Mouse (Mus musculus) neural tube, embryonic 12.5 days (tissue): ENCODE measurements around the gene 1600015I10Rik. TPM values are rescaled to one million over a fixed set of nuclear protein-coding genes. Genes with fewer than 3 reads are reported as not detected.
"Not testable (repeated sequence)": the region's sequence is repeated elsewhere in the genome, so short reads cannot be mapped to it uniquely, and the experiment has no call there.

Experiments
- ATAC-seq: fragments of 200-750 bp; cut with Nextera tagmentation; 2 replicates; pipeline ENCODE4 v1.8.0; 2017; ENCODE audit warnings: low read depth, mild to moderate bottlenecking, moderate TSS enrichment, moderate library complexity; ENCODE audit not compliant: low FRiP score
- H3K27ac ChIP-seq: fragments of 300-500 bp; sonication (generic); 2 replicates; pipeline ENCODE4 v1.5.1; 2016
- H3K27me3 ChIP-seq: fragments of 300-500 bp; sonication (generic); replicated peaks from 2 replicates; pipeline ENCODE4 v1.6.1; 2016; ENCODE audit warnings: mild to moderate bottlenecking
- H3K36me3 ChIP-seq: fragments of 300-500 bp; sonication (generic); 2 replicates; pipeline ENCODE4 v1.6.1; 2016; ENCODE audit warnings: mild to moderate bottlenecking
- H3K4me1 ChIP-seq: fragments of 300-500 bp; sonication (generic); 2 replicates; pipeline ENCODE4 v1.6.1; 2016
- H3K4me2 ChIP-seq: fragments of 300-500 bp; sonication (generic); replicated peaks from 2 replicates; pipeline ENCODE4 v1.6.1; 2016; ENCODE audit warnings: mild to moderate bottlenecking
- H3K4me3 ChIP-seq: fragments of 300-500 bp; sonication (generic); 2 replicates; pipeline ENCODE4 v1.5.1; 2016
- H3K9ac ChIP-seq: fragments of 300-500 bp; sonication (generic); 2 replicates; pipeline ENCODE4 v1.6.1; 2016; ENCODE audit warnings: mild to moderate bottlenecking
- H3K9me3 ChIP-seq: fragments of 300-500 bp; sonication (generic); 2 replicates; pipeline ENCODE4 v1.6.1; 2016; ENCODE audit warnings: mild to moderate bottlenecking
- WGBS: fragments of 180-500 bp; shearing (Covaris S2); methylation state at CpG from one replicate; pipeline ENCODE4 v1.1.7; 2016; 5-methylcytosine and 5-hydroxymethylcytosine counted together
- polyA plus RNA-seq: library from polyadenylated mRNA; unstranded; fragments of >200 nt; fragmentation: Nextera tagmentation; extraction: Ambion mirVana; gene quantifications from 2 replicates; pipeline ENCODE4 v1.2.1, GENCODE M21; 2016

1600015I10Rik gene
- polyA plus RNA-seq, 1 experiment from 2014 or later, result not detected

DNA sequence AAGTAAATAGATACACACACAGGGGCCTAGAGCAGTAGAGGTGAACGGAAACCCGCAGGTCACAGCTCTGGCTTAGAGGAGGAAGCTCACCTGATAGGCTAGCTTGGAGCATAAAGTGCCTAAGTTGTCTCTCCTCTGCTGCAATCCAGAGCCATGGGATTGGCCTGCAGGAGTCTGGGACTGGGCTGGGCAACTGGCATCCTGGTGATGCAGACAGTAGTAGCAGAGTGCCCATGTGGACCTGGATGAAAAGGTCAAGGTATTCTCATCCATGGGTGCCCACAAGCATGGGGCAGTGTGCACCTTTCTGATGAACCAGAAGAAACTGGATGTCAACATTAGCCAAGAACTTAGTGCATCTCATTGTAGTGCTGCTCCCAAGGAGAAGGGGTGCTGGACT is 16.1 kb upstream of the 1600015I10Rik start:
- WGBS, result 97% methylated on average over 2 of the region's 2 CpGs
- no peak overlapping the region for H3K4me2 ChIP-seq

DNA sequence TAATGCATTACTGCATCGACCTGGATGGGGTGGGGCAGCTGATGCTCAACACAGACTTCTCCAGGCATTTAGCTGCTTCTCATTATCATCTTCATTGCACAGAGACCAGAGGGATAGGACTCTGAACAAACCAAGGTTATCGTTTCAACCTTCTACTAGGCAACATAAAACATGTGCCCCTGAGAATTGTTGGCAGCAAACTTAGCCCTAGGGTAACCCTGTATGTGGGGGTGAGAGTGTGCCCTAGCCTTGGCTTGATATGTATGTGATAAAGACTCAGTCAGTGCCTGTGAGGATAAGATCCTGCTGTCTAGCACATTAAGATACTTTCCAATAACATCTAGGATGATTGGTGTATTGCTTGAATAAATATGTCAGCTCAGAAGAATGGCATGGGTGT is 19.9 kb downstream of the 1600015I10Rik start:
- no peak overlapping the region for H3K27ac ChIP-seq
- no peaks in the 10 kb centered on the region for H3K36me3 ChIP-seq
- no peak overlapping the region for H3K9ac ChIP-seq
- H3K4me1 ChIP-seq, result no peaks in the 10 kb centered on the region
- 75% methylated on average over 2 of the region's 2 CpGs for WGBS
- H3K9me3 ChIP-seq, result peaks cover 4% of the 10 kb centered on the region
- H3K27me3 ChIP-seq, result no peaks in the 10 kb centered on the region
- H3K4me2 ChIP-seq, result no peak overlapping the region
- no peak for ATAC-seq
- no peak overlapping the region for H3K4me3 ChIP-seq

More for the DNA sequence above, 16.1 kb upstream of the 1600015I10Rik start:
- Histone ChIP-seq H3K27ac (no peak overlapping the region), H3K9ac (no peak overlapping the region), H3K4me3 (no peak overlapping the region), H3K27me3 (no peaks in the 10 kb centered on the region), H3K36me3 (no peaks in the 10 kb centered on the region), H3K9me3 (no peaks in the 10 kb centered on the region), H3K4me1 (no peaks in the 10 kb centered on the region)
- ATAC-seq, result no peak

DNA sequence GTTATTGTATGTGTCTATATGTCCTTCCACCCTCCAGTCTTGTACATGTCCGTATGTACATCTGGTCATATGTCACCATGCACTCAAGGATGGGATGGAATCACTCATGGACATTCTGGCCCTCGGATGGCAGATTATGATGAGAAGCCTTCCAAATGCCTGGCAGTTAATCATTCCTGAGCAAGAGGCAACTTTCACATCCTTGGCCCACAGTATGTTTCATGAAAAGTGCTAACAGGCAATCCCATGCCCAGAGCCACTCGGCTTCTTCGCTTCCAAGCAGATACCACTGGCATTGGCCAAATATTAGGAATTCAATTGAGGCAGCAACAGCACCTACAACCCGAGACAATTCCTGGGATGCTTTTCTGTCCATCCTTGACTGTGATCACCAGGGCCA is 21.0 kb downstream of the 1600015I10Rik start:
- H3K27me3 ChIP-seq, result no peaks in the 10 kb centered on the region
- 88% methylated on average over 5 of the region's 5 CpGs for WGBS

DNA sequence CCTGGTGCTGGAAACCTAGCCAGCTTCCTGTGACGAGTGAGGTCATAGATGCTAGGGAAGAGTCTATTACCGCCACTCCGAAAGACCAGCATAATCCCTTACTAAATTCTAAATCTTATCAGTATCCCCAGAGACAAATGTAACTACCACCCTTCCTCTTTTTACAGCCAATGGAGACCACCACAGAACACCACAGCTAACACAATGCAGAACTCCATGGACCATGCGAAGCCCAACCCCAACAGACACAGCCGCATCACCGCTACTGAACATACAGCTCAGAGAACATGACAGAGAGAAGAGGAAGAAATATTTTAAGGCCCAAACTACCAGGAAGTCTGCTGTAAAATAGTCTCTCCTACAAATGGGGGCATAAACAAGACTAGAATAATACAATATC is 21.9 kb downstream of the 1600015I10Rik start:
- no peaks in the 10 kb centered on the region for H3K36me3 ChIP-seq
- no peak overlapping the region for H3K4me2 ChIP-seq
- H3K27me3 ChIP-seq, result no peaks in the 10 kb centered on the region
- ATAC-seq, result no peak
- 90% methylated on average over 6 of the region's 6 CpGs for WGBS
- no peak overlapping the region for H3K27ac ChIP-seq
- no peaks in the 10 kb centered on the region for H3K9me3 ChIP-seq
- no peak overlapping the region for H3K4me3 ChIP-seq
- no peaks in the 10 kb centered on the region for H3K4me1 ChIP-seq
- no peak overlapping the region for H3K9ac ChIP-seq

More for the DNA sequence above, 21.0 kb downstream of the 1600015I10Rik start:
- H3K36me3 ChIP-seq, result no peaks in the 10 kb centered on the region
- no peak overlapping the region for H3K27ac ChIP-seq
- no peak overlapping the region for H3K4me2 ChIP-seq
- no peaks in the 10 kb centered on the region for H3K9me3 ChIP-seq
- no peak overlapping the region for H3K4me3 ChIP-seq
- no peaks in the 10 kb centered on the region for H3K4me1 ChIP-seq
- no peak for ATAC-seq
- H3K9ac ChIP-seq, result no peak overlapping the region

DNA sequence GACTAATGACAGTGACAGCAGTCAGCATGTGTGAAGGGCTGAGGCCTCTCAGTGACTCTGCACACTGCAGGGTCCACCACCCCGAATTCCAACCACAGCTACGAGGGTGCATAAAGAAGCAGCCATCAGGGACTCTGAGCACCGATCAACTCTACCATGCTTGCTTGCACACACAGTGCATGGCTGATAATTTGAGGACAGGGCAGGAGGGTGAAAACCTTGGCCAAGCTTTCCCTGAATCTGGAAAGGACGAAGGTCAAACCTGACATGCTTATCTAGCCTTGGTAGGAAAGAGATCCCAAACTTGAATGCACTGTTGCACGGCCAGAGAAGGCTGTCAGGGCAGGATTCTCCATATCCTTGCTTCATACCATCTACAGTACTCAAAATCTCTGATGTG is 23.5 kb downstream of the 1600015I10Rik start:
- H3K9me3 ChIP-seq, result no peaks in the 10 kb centered on the region
- H3K4me3 ChIP-seq, result no peak overlapping the region
- no peak overlapping the region for H3K27ac ChIP-seq
- no peaks in the 10 kb centered on the region for H3K36me3 ChIP-seq
- H3K4me1 ChIP-seq, result no peaks in the 10 kb centered on the region
- WGBS, result 81% methylated on average over 5 of the region's 5 CpGs
- no peak for ATAC-seq
- H3K9ac ChIP-seq, result no peak overlapping the region
- H3K4me2 ChIP-seq, result no peak overlapping the region
- H3K27me3 ChIP-seq, result no peaks in the 10 kb centered on the region

DNA sequence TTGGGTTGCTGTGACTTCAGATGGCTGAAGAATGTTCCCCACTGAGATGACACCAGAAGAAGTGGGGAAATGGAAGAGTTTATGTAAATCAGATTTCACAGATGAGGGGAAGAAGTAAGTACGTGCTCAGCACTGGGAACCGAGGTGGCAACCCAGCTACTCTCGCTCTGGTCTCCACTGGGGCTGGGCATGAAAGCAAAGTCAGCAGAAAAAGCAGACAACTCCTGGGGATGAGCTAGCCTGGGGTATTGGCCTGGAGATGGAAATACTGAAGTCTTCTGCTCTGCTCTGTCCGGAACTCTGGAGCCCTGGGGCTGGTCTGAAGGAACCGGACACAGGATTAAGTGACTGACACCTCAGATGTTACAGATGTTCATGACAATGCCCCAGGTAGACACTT is 24.5 kb downstream of the 1600015I10Rik start:
- Histone ChIP-seq H3K9me3 (no peaks in the 10 kb centered on the region), H3K27ac (no peak overlapping the region), H3K4me2 (no peak overlapping the region), H3K9ac (no peak overlapping the region), H3K4me1 (no peaks in the 10 kb centered on the region), H3K4me3 (no peak overlapping the region), H3K36me3 (no peaks in the 10 kb centered on the region), H3K27me3 (no peaks in the 10 kb centered on the region)
- ATAC-seq, result no peak
- 77% methylated on average over 5 of the region's 5 CpGs for WGBS

DNA sequence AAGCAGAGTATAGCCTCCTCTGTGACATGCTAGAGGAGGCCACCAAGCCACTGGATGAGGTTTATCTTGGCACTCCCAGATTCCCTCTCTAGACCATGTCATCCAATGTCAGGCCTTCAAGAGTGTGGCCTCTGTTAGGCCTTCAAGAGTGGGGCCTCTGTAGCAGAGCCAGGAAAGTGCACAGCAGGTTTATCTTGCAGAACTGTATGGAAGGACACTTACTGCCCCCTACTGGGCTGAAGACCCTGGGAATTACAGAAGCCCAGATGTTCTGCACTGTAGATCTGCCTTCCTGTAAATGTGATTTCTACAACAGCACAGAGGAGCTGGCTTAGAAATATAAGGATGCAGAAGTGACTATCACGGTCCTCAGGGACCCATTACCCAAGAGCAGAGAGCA is 25.3 kb downstream of the 1600015I10Rik start:
- H3K9ac ChIP-seq, result no peak overlapping the region
- ATAC-seq, result no peak
- no peak overlapping the region for H3K4me2 ChIP-seq
- H3K27ac ChIP-seq, result no peak overlapping the region
- no peaks in the 10 kb centered on the region for H3K36me3 ChIP-seq
- 42% methylated on average over 1 of the region's 1 CpGs for WGBS
- no peak overlapping the region for H3K4me3 ChIP-seq
- H3K4me1 ChIP-seq, result no peaks in the 10 kb centered on the region
- no peaks in the 10 kb centered on the region for H3K27me3 ChIP-seq
- no peaks in the 10 kb centered on the region for H3K9me3 ChIP-seq

DNA sequence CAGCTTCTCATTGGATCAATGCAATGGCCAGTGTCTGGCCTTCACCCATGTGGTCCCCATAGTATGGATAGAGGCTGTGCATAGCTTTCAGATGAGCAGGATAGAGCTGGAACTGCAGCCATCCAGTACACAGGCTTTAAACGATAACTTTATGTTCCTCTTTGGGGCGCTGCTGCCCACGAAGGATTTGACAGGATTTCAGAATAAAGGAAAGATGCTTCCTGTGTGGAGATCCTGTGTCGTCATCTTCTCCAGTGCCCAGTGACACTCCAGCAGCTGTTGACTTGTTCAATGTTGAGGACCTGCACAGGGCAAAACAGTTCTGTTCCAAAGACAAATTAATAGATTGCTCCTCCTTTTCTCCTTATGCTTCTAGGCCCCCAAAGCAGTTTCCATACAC is 27.1 kb downstream of the 1600015I10Rik start:
- ATAC-seq, result no peak
- no peak overlapping the region for H3K4me3 ChIP-seq
- H3K9me3 ChIP-seq, result no peaks in the 10 kb centered on the region
- no peak overlapping the region for H3K27ac ChIP-seq
- H3K4me2 ChIP-seq, result no peak overlapping the region
- no peaks in the 10 kb centered on the region for H3K4me1 ChIP-seq
- 94% methylated on average over 4 of the region's 4 CpGs for WGBS
- H3K27me3 ChIP-seq, result no peaks in the 10 kb centered on the region
- no peak overlapping the region for H3K9ac ChIP-seq
- H3K36me3 ChIP-seq, result no peaks in the 10 kb centered on the region

DNA sequence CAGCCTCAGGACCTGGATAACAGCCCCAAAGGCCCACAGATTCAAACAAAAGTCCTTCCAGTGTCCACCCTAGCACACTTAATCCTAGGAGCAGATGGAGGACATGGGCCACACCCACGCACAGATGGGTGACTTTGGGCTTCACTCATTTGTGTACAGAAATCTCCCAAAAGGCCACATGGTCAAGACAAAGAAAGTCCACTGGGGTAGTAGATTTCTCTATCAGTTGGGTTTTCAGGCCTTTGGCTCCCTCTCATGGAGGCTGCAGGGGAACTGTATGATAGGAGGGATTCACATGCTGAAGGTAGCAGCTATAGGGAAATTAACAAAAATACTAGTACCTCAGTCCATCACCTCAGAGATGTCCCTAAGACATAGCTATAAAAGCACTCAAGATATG is 28.4 kb downstream of the 1600015I10Rik start:
- H3K9ac ChIP-seq, result no peak overlapping the region
- no peak overlapping the region for H3K4me3 ChIP-seq
- no peak overlapping the region for H3K4me2 ChIP-seq
- no peaks in the 10 kb centered on the region for H3K4me1 ChIP-seq
- no peak for ATAC-seq
- H3K27me3 ChIP-seq, result no peaks in the 10 kb centered on the region
- no peaks in the 10 kb centered on the region for H3K36me3 ChIP-seq
- H3K27ac ChIP-seq, result no peak overlapping the region
- H3K9me3 ChIP-seq, result no peaks in the 10 kb centered on the region
- WGBS, result 83% methylated on average over 1 of the region's 1 CpGs

DNA sequence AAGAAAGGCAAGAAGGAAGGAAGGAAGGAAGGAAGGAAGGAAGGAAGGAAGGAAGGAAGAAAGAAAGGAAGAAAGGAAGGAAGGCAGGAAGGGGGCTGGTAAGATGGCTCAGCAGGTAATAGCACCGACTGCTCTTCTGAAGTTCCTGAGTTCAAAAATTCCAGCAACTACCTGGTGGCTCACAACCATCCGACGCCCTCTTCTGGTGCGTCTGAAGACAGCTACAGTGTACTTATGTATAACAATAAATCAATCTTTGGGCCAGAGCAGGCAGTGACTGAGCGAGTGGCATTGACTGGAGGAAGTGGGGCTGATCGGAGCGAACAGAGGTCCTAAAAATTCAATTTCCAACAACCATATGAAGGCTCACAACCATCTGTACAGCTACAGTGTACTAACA is 29.5 kb downstream of the 1600015I10Rik start:
- H3K9me3 ChIP-seq, H3K4me3 ChIP-seq, H3K36me3 ChIP-seq, H3K9ac ChIP-seq, ATAC-seq, H3K27ac ChIP-seq, H3K27me3 ChIP-seq, H3K4me2 ChIP-seq, H3K4me1 ChIP-seq: not testable (repeated sequence)
- WGBS, result 28% methylated on average over 7 of the region's 7 CpGs

DNA sequence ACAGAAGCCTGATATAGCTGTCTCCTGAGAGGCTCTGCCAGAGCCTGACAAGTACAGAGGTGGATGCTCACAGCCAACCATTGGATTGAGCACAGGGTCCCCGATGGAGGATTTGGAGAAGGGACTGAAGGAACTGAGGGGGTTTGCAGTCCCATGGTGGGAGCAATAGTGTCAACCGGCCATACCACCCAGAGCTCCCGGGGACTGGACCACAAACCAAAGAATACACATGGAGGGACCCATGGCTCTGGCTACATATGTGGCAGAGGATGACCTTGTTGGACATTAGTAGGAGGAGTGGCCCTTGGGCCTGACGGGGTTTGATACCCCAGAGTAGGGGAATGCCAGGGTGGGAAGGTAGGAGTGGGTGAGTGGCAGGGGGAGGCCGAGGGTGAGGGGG is 37.0 kb downstream of the 1600015I10Rik start:
- H3K4me3 ChIP-seq, ATAC-seq, H3K27ac ChIP-seq, H3K4me2 ChIP-seq, H3K9ac ChIP-seq, H3K9me3 ChIP-seq, H3K27me3 ChIP-seq, H3K4me1 ChIP-seq, H3K36me3 ChIP-seq: not testable (repeated sequence)
- WGBS, result 92% methylated on average over 5 of the region's 5 CpGs

DNA sequence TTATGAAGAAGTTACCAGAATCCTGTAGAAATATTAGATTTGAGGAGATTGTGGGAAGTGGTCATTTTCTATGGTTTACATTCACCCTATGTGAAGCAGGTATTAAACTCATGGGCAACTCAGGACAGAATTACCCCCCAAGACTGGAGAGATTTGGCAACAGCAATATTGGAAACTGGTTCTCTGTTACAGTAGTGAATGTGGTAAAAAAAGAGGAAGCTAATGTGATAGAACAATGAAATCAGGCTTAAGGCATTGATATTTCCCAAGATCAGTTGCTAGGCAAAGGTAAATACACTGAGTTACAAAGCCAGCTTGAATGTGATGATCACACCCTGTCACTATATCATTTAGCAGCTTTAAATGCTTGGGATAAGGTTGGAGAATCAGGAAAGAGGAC is 38.2 kb downstream of the 1600015I10Rik start:
- Histone ChIP-seq H3K9me3 (no peaks in the 10 kb centered on the region), H3K4me1 (no peaks in the 10 kb centered on the region), H3K9ac (no peak overlapping the region), H3K27ac (no peak overlapping the region), H3K4me3 (no peak overlapping the region), H3K4me2 (no peak overlapping the region), H3K27me3 (no peaks in the 10 kb centered on the region), H3K36me3 (no peaks in the 10 kb centered on the region)
- no peak for ATAC-seq

DNA sequence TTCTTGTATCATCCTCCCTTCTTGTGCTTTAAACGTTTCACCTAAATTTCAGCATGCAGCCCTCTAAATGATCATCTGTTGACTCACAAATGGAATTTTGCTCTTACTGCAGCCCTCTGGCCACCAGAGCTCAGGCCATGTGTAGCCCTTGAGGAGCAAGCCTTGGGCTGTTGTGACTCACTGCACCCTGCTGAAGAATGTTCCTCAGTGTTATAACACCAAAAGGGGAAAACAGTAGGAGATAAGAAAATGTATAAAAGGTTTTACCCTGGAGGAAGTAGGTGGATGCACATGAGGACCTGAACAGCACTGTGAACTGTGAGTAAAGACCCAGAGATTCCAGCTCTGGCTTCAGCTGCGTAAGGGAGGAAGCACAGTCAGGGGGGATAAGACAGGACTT is 45.0 kb downstream of the 1600015I10Rik start, which contains the start of gene Doxl2:
Gene Doxl2, plus strand, starts transcription at position 301 of the 400 bp plus-strand sequence.
- Histone ChIP-seq H3K27ac (no peak within 1 kb of the TSS), H3K4me3 (no peak within 1 kb of the TSS), H3K4me2 (no peak within 1 kb of the TSS), H3K9ac (no peak within 1 kb of the TSS), H3K36me3 (no peaks in the 10 kb centered on the region), H3K9me3 (no peaks in the 10 kb centered on the region), H3K27me3 (no peaks in the 10 kb centered on the region), H3K4me1 (no peaks in the 10 kb centered on the region)
- WGBS, result 89% methylated on average over 2 of the region's 2 CpGs
- no peak for ATAC-seq
